Mouse (Mus musculus) 416B (cell line): ENCODE measurements around the gene Mrps18c.

Source experiments
- DNase-seq: peaks from one replicate; pipeline ENCODE4 v3.0.0; 2011; ENCODE audit warnings: low read depth

Gene Mrps18c

DNA sequence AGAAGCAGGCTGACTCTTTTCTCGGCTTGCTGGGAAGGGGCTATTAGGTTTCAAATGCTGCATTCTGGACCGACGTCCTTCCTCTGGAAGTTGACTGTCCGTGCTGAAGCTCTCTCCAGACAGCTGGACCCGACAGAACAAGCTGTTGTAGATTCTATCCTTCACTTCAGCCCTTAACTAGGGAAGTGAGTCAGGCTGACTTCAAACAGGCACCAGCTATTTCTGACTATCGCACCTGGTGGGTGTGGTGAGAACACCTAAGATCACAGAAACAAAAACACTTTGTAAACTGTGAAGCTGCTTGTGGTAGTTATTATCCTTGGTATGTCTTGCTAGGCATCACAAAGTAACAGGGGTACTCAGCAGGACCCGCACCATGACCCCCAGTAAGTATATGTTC lies 28.1 kb downstream of the Mrps18c start:
- no peak for DNase-seq

DNA sequence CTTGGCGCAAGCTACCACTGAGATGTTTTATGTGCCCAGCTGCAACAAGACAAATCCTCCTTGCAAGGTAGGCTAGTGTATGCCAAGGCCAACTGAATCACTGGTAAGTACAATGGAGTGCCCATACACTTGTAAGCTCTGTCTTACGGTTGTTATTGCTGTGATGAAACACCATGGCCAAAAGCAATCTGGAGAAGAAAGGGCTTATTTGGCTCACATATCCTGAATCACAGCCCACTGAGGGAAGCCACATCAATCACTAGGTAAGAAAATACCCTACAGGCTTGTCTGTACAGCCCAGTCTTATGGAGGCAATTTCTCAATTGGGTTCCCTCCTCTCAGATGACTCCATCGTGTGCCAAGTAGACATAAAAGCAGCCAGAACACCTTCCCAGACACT lies 30.3 kb downstream of the Mrps18c start:
- DNase-seq: no peak

DNA sequence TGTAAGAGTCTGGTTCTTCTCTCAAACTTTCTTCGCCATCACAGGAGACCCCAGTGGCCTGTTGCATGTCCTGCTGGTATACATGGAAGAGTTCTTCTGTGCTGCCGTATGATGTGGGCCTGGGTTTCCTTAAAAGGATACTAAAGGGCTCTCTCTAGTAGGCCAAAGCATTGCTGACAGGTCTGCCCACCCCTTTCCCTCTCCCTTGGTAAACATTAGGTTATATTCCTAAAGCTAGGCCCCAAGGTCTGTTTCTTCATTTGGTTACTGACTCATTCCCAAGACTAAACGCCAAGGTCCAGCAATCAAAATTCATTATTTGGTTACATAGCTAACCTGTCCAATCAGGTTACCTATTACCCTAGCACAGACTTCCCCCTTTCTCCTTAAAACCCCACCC lies 34.3 kb downstream of the Mrps18c start:
- DNase-seq: no peak

DNA sequence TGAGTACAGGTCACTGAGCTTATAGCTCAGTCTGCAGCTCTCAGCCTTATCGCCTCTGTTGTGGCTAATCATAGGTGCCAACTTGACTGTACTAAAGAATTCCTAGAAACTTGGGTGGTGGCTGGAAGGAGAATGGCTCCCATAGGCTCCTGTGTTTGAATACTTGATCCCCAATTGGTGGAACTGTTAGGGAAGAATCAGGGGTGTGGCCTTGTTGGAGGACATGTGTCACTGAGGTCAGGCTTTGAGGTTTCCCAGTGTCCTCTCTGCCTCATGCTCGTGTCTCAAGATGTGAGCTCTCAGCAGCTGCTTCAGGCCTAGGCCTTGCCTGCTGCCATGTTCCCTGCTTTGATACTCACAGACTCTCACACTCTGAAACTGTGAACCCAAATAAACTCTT lies 35.4 kb downstream of the Mrps18c start:
- DNase-seq: no peak

DNA sequence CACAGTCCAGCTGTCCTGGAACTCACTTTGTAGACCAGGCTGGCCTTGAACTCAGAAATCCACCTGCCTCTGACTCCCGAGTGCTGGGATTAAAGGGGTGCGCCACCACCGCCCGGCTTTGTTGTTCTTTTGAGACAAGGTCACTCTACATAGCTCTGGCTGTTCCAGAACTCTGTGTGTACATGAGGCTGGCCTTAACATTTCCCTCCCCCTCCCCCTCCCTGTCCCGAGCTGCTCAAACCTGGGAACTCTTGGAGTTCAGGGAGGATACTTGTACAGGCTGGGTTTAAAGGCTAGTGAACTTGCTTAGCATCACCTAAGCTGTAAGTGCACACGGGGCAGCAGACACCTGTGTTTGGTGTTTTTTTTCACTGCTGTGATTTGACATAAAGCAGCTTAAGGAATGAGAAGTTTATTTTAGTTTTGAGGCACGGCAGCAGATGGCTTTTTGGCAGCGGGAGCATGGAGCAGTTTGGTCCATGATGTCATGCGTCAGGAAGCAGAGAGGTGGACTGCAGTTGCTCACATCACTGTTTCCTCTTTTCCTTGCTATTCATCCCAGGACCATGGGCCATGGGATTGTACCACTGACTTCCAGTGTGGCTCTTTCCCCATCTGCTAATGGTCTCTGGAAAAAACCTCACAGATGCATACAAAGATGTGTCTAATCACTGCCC lies 37.6 kb downstream of the Mrps18c start:
- no peak for DNase-seq

DNA sequence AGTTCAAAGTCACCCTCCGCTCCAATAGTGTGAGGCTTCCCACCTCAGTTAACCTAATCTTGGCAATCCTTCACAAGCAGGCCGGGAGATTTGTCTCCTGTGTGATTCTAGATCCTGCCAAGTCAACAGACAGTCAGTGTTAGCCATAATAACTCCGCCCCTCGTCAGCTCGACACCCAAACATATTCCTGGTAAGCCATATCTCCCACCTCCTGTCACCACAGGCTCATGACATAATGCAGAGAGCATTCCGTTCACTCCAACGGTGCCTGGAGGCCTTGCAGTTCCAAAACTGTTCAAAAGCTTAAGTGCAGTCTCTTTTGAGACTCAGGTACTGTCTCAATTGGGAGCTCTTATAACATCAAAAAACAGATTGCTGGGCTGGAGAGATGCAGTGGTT lies 39.5 kb downstream of the Mrps18c start:
- no peak for DNase-seq

DNA sequence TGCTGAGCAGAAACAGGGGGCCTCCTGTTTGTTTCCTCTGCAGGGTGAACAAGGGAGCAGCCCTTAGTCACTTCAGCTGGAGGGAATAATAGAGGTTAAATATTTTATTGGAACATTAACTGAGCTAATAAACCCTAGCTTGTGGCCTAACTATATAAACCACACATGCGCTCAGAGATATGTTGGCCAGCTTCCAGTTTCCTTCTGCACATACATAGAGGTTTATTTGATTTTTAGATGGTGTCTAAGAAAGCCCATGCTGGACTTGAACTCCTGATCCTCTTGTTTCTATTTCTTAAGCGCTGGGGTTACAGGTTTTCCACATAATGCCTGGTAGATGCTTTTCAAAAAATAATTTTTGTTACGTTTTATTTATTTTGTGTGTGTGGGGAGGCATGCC lies 46.1 kb downstream of the Mrps18c start:
- DNase-seq: peak; percentile 70

DNA sequence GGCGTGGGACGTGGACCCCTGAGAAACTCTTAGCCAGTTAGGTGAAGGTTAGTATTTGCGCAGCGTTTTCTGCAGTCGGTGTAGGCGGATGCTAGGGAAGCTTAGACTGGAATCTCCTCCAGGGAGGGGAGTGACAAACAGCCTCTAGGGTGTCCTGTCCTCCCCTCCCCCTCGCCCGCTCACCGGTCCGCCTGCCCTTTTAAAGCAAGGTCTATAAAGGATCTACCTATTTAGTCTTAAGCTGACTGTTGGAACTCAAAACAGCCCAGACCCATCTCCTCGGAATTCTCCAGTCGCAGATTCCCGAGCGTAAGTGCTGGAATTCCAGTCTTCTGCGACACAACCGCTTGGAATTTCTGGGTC lies 47.0 kb downstream of the Mrps18c start, which contains the start of gene Gpat3:
Gpat3 (plus strand) TSS at position 229 of the 363 bp plus-strand sequence.
- DNase-seq: no peak

DNA sequence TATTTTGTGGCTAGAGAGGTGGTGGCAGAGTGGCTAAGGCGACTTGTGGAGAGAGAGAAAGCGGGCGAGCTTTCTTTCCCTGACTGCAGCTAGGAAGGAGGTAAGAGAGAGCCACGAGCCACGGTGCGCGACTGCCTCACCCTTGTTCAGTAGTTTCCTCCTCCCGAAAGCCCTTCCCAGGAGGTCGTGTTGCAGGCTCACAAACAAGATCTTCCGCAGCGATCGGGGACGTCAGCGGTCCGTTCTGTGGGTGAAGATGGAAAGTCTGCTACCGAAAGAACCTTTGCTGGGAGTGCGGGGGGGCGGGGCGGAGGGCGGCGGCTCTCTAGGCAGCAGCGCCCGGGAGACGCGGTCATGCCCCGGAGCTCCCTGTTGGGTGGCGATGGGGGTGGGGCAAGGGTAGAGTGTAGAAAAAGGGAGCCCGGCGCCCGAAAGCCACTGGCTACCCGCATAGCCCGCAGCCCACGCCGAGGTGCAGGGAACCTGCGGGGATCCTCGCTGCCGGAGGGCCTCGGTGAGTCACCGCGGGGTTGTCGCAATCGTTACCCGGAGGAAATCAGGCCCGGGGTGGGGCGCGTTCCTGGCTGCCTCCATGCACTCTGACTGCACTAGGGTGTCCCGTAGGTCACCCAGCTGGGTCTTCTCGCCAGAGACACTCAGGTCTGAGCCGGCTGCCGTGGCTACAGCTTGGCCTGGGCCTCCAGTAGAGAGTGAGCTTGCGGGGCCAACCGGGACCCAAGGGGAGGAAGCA lies 47.6 kb downstream of the Mrps18c start:
- DNase-seq: peak; percentile 79

DNA sequence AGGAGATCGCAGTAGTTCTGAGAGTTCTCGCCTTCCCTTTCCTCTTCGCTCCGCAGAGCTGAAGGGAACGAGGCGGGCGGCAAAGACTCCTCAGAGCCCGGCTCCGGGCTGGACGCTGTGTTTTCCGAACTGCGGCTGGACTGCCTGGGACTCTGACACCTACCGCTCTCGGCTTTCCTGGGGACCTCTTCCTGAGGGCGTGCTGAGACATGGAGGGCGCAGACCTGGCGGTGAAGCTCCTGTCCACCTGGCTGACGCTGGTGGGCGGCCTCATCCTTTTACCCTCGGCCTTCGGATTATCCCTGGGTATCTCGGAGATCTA lies 48.1 kb downstream of the Mrps18c start:
- DNase-seq: no peak

DNA sequence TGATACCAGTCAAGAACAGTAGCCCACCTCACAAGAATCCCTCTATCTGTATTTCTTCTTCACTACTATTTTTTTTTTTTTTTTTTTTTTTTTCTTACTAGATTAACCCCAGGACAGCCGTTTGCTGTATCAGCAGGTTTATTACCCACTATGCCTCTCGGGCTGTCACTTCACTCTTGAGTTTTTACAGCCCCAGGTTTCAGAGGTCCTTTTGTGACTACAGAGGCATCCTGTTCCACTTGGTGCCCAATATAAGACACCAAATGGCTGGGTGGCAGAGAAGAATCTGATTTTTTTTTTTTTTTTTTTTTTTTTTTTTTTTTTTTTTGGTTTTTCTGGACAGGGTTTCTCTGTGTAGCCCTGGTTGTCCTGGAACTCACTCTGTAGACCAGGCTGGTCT lies 48.7 kb downstream of the Mrps18c start:
- DNase-seq: peak; percentile 42

DNA sequence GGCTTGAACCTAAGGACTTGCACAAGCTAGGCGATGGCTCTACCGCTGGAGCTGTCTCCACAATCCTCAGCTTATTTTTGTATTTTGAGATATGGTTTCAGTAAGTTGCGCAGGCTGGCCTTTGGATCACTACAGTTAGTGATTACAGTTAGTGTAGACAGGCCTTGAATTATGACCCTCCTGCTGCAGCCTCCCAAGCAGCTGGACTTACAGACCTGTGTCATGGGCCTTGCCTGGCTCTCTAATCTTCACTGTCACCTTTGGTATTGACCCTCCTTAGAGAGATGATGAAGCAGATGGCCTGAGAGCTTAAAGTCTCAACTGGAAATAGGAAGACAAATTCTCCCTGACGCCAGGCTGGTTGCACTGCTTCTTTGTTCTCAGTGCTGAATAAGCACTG lies 55.5 kb downstream of the Mrps18c start:
- DNase-seq: no peak
